In the genomic region with DNA sequence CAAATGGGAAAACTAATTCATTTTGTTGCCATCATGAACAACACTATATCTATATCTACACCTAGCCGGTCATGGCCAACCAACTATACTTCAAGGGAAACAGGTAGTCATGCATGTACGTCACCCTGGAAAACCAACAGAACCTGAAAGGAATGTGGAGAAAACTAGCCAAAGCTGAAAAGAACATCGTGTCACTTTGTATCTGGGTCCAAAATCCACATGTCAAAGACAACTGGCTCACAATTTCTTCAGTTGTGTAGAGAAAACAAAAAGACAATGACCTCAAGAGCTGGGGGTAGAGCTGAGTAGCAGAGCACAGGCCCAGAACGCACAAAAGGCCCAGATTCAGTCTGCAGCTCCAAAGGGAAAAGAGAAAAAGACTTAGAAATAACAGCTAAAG, we compare ENCODE assay signal across 15 mouse cellular contexts.
"Had no signal": no experiment of that assay in that cellular context is flagged by ENCODE, and none has a peak within 500 bp of the region (broad histone marks: within the 10 kb centered on the region; RNA-seq: fewer than 3 reads in every experiment).

No protein-coding gene starts in this region.

- H3K4me1 ChIP-seq: lung, embryonic 15.5 days; midbrain, embryonic 13.5 days; midbrain, embryonic 15.5 days; neural tube, embryonic 12.5 days; stomach, embryonic 15.5 days had no signal

- H3K27ac ChIP-seq: lung, embryonic 15.5 days; macrophage; midbrain, embryonic 13.5 days; midbrain, embryonic 15.5 days; neural tube, embryonic 12.5 days; stomach, embryonic 15.5 days; stomach, postnatal 0 days had no signal

- H3K4me3 ChIP-seq: lung, embryonic 15.5 days; megakaryocyte, embryonic 14.5 days; midbrain, embryonic 13.5 days; midbrain, embryonic 15.5 days; neural tube, embryonic 12.5 days; stomach, embryonic 15.5 days had no signal

- DNase-seq: lung, adult 2 months; lung, postnatal 14 days; lung, postnatal 36 days; right cerebral cortex, postnatal 14 days; thymus, adult 2 months; thymus, postnatal 25 days; thymus, postnatal 4 days had no signal

- H3K27me3 ChIP-seq: lung, embryonic 15.5 days; megakaryocyte, embryonic 14.5 days; midbrain, embryonic 13.5 days; midbrain, embryonic 15.5 days; neural tube, embryonic 12.5 days; stomach, embryonic 15.5 days had no signal
